Mouse (Mus musculus) kidney, postnatal 25 days (tissue): ENCODE results near the gene Taf1b.
"Not testable (repeated sequence)": the region's sequence is repeated elsewhere in the genome, so short reads cannot be mapped to it uniquely, and the experiment has no call there.

Experiments used
- DNase-seq, 2 experiments: peaks; one replicate each; pipeline ENCODE4 v3.0.0; 2021; ENCODE audit warnings: mixed read lengths in 2 of 2

The Taf1b gene

GRCm38 (mm10) chr12:24498150-24498840 lies at the start of gene Taf1b:
Gene Taf1b, plus strand, starts transcription at chr12:24498359.
- DNase-seq = peak; percentile 72 to 83

GRCm38 (mm10) chr12:24460406-24460805 lies 37.8 kb upstream of the Taf1b start:
- DNase-seq = peak in 1 of 2 experiments; percentile 37

- not testable (repeated sequence) for DNase-seq
These were observed 36.0 kb upstream of the Taf1b start for GRCm38 (mm10) chr12:24462121-24462520.

GRCm38 (mm10) chr12:24463490-24463889 lies 34.7 kb upstream of the Taf1b start:
- DNase-seq = not testable (repeated sequence)

- DNase-seq = no peak
These were observed 29.2 kb upstream of the Taf1b start for GRCm38 (mm10) chr12:24468966-24469365.

- peak; percentile 55 to 70 for DNase-seq
These were observed 27.2 kb upstream of the Taf1b start for GRCm38 (mm10) chr12:24470943-24471342.

- no peak for DNase-seq
These were observed 24.9 kb upstream of the Taf1b start for GRCm38 (mm10) chr12:24473221-24473620.

GRCm38 (mm10) chr12:24484930-24485329 lies 13.2 kb upstream of the Taf1b start:
- DNase-seq = no peak

- no peak for DNase-seq
These were observed 11.3 kb upstream of the Taf1b start for GRCm38 (mm10) chr12:24486882-24487281.

- not testable (repeated sequence) for DNase-seq
These were observed 5.7 kb upstream of the Taf1b start for GRCm38 (mm10) chr12:24492507-24492906.

GRCm38 (mm10) chr12:24493011-24493410 lies 5.1 kb upstream of the Taf1b start:
- no peak for DNase-seq

- peak in 1 of 2 experiments; percentile 38 for DNase-seq
These were observed 4.7 kb upstream of the Taf1b start for GRCm38 (mm10) chr12:24493412-24493811.

- not testable (repeated sequence) for DNase-seq
These were observed 3.4 kb upstream of the Taf1b start for GRCm38 (mm10) chr12:24494791-24495190.

- DNase-seq = not testable (repeated sequence)
These were observed 804 bp downstream of the Taf1b start for GRCm38 (mm10) chr12:24498841-24499485.

GRCm38 (mm10) chr12:24517118-24517517 lies 19.0 kb downstream of the Taf1b start:
- DNase-seq = no peak

GRCm38 (mm10) chr12:24521076-24521475 lies 22.9 kb downstream of the Taf1b start:
- no peak for DNase-seq

GRCm38 (mm10) chr12:24525065-24525464 lies 26.9 kb downstream of the Taf1b start:
- not testable (repeated sequence) for DNase-seq

- DNase-seq = peak in 1 of 2 experiments; percentile 39
These were observed 38.2 kb downstream of the Taf1b start for GRCm38 (mm10) chr12:24536390-24536789.

- no peak for DNase-seq
These were observed 39.0 kb downstream of the Taf1b start for GRCm38 (mm10) chr12:24537201-24537600.

GRCm38 (mm10) chr12:24537965-24538364 lies 39.8 kb downstream of the Taf1b start:
- DNase-seq = no peak

GRCm38 (mm10) chr12:24541426-24542154 lies 43.4 kb downstream of the Taf1b start:
- no peak for DNase-seq

- no peak for DNase-seq
These were observed 49.5 kb downstream of the Taf1b start for GRCm38 (mm10) chr12:24547686-24548085.

- DNase-seq = no peak
These were observed 50.7 kb downstream of the Taf1b start for GRCm38 (mm10) chr12:24548885-24549284.

- no peak for DNase-seq
These were observed 54.4 kb downstream of the Taf1b start for GRCm38 (mm10) chr12:24552531-24552930.
